Mouse (Mus musculus) CD4-positive helper T cell, adult 2 months (primary cell): Measurements from ENCODE around the gene Tnfrsf1a.

Experiments used
- DNase-seq: peaks from one replicate; pipeline ENCODE4 v3.0.0-alpha.2; 2012; ENCODE audit warnings: low read depth, missing footprints, low spot score

The Tnfrsf1a gene

GRCm38 (mm10) chr6:125323547-125323946 lies 25.6 kb upstream of the Tnfrsf1a start:
- DNase-seq, result no peak

- DNase-seq, result no peak
Measured at GRCm38 (mm10) chr6:125325337-125325736, 23.8 kb upstream of the Tnfrsf1a start.

GRCm38 (mm10) chr6:125328243-125328642 lies 20.9 kb upstream of the Tnfrsf1a start:
- peak; percentile 53 for DNase-seq

GRCm38 (mm10) chr6:125330626-125331326 lies 18.4 kb upstream of the Tnfrsf1a start:
- peak; percentile 40 for DNase-seq

- no peak for DNase-seq
Measured at GRCm38 (mm10) chr6:125333112-125333899, 15.9 kb upstream of the Tnfrsf1a start.

- DNase-seq, result no peak
Measured at GRCm38 (mm10) chr6:125334356-125334755, 14.8 kb upstream of the Tnfrsf1a start.

GRCm38 (mm10) chr6:125338791-125339660 lies 10.1 kb upstream of the Tnfrsf1a start:
- peak; percentile 49 for DNase-seq

- no peak for DNase-seq
Measured at GRCm38 (mm10) chr6:125340244-125340643, 8.9 kb upstream of the Tnfrsf1a start.

- no peak for DNase-seq
Measured at GRCm38 (mm10) chr6:125342198-125342597, 7.0 kb upstream of the Tnfrsf1a start.

- DNase-seq, result no peak
Measured at GRCm38 (mm10) chr6:125344084-125344483, 5.1 kb upstream of the Tnfrsf1a start.

- DNase-seq, result no peak
Measured at GRCm38 (mm10) chr6:125344866-125345265, 4.3 kb upstream of the Tnfrsf1a start.

GRCm38 (mm10) chr6:125345625-125346024 lies 3.5 kb upstream of the Tnfrsf1a start:
- DNase-seq, result no peak

GRCm38 (mm10) chr6:125346029-125346428 lies 3.1 kb upstream of the Tnfrsf1a start:
- DNase-seq, result no peak

GRCm38 (mm10) chr6:125349575-125350230 lies 541 bp downstream of the Tnfrsf1a start:
- DNase-seq, result peak; percentile 76

GRCm38 (mm10) chr6:125350231-125350994 lies 1.3 kb downstream of the Tnfrsf1a start:
- DNase-seq, result no peak

GRCm38 (mm10) chr6:125350995-125351324 lies 1.8 kb downstream of the Tnfrsf1a start:
- DNase-seq, result no peak

GRCm38 (mm10) chr6:125351368-125352045 lies 2.3 kb downstream of the Tnfrsf1a start:
- peak; percentile 71 for DNase-seq

- DNase-seq, result no peak
Measured at GRCm38 (mm10) chr6:125352046-125352384, 2.9 kb downstream of the Tnfrsf1a start.

- DNase-seq, result no peak
Measured at GRCm38 (mm10) chr6:125352811-125353210, 3.6 kb downstream of the Tnfrsf1a start.

GRCm38 (mm10) chr6:125353221-125353620 lies 4.1 kb downstream of the Tnfrsf1a start:
- peak; percentile 58 for DNase-seq
